Mouse (Mus musculus): ENCODE data around the gene Usp51.
"Not testable (repeated sequence)": the region's sequence is repeated elsewhere in the genome, so short reads cannot be mapped to it uniquely, and the experiment has no call there.

Usp51 gene

DNA sequence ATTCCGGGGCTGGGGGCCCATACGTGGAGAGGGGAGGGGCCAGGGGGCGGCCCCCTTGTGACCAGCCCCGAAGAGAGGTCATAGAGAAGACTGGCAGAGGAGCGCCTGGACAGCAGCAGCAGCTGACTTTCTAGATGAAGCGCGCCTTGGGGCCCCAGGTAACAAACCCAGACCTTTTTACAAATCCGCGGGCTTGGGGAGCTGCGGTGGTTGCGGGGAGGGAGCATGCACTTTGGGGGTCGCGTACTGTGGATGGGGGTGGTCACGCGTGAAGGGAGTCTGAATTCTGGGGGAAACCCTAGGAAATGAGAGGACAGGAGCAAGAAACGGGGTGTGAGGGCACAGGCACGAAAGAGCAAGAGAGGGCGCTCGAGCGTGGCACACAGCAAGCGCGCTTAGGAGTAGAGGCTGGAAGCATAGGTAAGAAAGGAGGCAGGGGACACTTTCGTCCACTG, at the start of gene Usp51:
Usp51 (plus strand) TSS at position 83 of the 455 bp plus-strand sequence.
- DNase-seq (ENCODE audit: low spot score in 2 of 2), result peak; percentile 11 to 19

DNA sequence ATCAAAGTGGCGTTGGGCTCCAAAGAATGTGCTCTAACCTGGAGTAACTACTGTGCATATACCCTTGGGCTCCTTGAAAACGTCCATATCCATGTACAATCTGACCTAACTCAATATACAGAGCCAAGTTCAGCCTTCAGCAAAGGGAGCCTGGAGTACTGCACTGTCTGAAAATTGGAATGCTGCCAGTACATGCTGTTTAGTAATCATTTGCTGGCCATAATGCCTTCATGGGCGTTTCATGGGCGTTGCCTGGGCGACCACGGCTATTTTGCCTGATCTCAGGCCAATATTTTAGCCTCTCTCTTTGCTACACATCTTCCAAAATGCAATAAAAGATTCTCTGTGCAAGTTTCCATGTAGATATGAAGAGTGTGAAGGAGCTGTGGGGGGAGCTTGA, 36.7 kb upstream of the Usp51 start:
- DNase-seq (ENCODE audit: low spot score in 2 of 2), result no peak

DNA sequence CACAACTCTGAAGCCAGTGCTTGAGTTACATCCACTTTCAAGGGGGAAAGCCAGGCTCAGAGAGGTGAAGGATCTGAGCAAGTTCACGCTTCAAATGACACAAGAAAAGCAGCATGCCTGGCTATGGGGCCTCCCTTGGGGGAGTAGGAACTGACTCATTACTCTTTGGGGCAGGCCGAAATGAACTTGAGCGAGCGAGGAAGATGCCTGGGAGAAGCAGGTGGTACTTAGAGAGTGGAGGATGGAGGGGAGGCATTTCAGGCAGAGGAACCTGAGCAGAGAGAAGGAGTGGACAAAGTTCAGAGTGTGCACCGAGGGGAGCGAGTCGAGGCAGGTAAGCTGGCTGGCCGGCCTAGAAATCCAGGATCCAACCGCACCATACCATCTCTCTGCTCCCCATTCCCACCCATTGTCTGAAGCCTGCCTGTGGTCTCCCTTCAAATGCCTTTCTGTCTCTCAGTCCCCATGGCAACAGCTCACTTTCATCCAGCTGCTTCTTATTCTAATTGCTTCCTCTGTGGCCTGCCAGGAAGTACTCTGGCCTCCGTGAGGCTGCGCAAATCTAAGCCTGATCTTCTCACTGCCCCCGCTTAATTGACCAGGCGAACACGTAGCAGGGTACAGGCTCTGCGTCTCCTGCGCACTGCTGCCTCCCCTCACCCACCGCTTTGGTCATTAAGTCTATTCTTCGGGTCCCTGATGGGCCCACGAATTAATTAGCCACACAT, 32.6 kb upstream of the Usp51 start:
- DNase-seq (ENCODE audit: low spot score in 2 of 2), result not testable (repeated sequence)

GRCm38 (mm10) chrX:152974204-152974661, 32.0 kb upstream of the Usp51 start:
- DNase-seq (ENCODE audit: low spot score in 2 of 2), result peak; percentile 17 to 32

DNA sequence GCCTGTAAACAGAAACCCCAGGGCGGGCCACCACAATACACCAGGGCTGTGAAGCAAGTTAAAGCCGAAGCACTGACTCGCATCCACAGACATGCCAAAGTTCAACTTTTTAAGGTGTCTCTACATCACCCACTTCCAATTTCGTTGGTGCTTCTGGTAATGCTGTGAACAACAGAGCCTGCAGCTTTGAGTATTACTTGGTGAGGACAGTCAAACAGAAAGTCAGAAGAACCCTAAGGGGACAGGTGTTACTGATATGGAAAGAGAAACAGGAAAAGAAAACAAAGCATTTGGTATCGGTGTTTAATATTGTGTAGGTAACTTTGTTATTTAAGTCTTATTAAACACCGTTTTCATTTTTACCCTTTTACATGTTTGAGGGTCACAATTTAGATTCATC, 29.7 kb upstream of the Usp51 start:
- no peak for DNase-seq (ENCODE audit: low spot score in 2 of 2)

- no peak for DNase-seq (ENCODE audit: low spot score in 2 of 2)
These were observed 21.3 kb upstream of the Usp51 start for GRCm38 (mm10) chrX:152985009-152985408.

DNA sequence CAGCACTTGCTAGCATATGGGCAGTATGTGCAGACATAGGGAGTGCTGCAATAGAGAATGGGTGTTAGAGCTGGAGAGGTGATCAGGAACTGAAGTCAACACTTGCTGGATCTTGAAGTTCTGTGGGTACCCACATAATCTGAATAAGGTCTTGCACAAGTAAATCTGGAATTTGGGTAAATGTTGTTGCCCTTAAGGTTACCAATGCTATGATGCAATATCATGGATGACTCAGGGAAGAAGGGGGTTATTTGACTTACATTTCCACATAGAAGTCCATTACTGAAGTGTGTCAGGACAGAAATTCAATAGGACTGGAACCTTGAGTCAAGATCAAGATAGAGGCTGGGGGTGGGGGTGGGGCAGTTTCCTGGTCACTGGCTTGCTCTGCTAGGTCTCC, 16.4 kb upstream of the Usp51 start:
- DNase-seq (ENCODE audit: low spot score in 2 of 2), result not testable (repeated sequence)

- not testable (repeated sequence) for DNase-seq (ENCODE audit: low spot score in 2 of 2)
These were observed 10.2 kb upstream of the Usp51 start for GRCm38 (mm10) chrX:152996105-152996504.

- DNase-seq (ENCODE audit: low spot score in 2 of 2), result peak; percentile 6 to 8
These were observed 884 bp downstream of the Usp51 start for GRCm38 (mm10) chrX:153007021-153007684.

DNA sequence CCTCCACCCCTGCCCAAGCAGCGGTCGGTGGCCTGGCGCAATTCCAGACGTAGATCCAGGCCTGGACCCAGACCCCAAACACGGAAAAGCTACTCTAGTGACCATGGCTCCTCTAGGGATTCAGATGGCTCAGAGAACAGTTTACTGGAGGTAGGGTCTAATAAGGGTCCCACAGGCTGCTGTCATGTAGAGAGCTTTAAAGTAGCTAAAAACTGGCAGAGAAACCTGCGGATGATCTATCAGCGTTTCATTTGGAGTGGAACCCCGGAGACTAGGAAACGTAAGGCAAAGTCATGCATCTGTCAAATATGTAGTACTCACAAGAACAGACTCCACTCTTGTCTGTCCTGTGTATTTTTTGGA, 1.4 kb downstream of the Usp51 start:
- no peak for DNase-seq (ENCODE audit: low spot score in 2 of 2)

DNA sequence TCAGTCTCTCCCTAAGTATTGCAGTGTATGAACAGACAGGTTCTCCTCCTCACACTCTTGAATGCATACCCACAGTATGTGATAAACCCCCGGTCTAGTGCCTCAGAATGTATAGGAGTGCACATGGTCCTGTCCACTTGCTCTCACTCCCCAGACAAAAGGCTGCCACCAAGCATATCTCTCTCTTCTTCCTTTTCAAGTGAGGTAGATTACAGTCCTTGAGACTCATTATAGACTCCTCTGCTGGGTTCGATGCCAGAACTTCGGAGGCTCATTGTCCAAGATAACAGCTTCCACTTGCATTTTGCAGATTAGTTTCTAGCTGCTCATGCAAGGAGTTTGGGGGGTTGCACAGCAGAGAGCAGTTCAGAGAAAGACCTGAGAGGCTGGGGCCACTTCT, 19.0 kb downstream of the Usp51 start:
- DNase-seq (ENCODE audit: low spot score in 2 of 2), result not testable (repeated sequence)

DNA sequence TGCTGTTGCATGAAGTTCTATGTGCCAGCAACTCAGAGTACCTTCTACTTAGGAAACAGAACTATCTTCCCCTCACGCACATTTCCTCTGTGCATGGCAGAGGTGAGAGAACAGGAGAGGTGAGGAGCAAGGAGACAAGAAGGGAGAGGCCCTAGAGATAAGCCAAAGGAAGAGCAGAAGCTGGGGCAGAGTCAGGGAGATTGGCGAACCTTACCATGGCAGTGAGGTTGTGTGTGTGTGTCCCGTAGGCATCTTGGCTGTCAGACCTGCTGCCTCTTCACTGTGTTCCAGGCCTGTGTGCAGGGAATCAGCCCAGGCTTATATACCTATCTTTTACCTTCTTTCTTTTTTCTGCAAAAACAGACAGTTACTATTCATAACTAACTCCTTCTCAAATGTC, 19.4 kb downstream of the Usp51 start:
- not testable (repeated sequence) for DNase-seq (ENCODE audit: low spot score in 2 of 2)

- not testable (repeated sequence) for DNase-seq (ENCODE audit: low spot score in 2 of 2)
These were observed 25.3 kb downstream of the Usp51 start for GRCm38 (mm10) chrX:153031547-153031946.

DNA sequence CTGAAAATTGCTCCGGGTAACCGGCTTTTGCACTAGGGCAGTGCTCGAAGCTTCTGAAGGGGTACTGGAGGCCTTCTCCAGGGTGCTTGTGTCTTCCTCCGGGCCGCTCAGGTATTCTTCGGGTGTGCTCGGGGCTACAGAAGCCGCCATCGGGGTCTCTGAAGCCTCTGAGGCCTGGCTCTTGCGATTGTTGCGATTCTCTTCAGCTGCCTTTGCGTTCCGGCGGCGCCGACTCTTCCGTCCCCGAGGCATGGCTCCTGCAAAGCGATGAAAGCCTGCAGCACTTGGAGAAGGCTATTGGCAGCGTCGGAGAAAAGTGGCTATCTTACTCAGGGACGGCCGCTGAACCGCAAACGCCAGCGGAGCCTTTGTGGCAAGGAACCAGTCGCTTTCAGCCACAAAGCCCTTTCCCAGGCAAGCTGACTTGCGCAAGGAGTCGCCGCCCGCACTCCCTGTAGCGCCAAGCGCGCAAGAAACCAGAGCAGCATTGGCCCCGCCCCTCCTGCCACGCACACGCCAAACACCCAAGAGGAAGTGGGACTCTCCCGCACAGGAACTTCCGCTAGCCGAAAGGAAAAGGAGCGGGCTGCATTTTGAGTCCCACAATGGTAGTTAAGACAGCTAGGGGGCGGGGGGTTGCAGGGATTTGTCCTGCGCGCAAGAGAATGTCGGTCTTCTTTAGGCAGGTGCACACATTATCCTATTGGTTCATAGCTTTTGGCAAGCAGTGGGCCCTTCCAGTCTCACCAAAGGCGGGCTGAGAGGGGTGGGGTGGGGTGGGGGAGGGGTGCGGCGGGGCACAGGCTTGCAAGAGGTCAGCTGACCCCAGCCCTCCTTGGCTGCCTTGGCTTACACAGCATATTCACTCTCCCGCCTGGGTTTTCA, 31.1 kb downstream of the Usp51 start, which contains the start of gene Mageh1:
Mageh1 (minus strand) TSS at position 489 of the 885 bp plus-strand sequence.
- DNase-seq (ENCODE audit: low spot score in 2 of 2), result peak; percentile 60 to 69

DNA sequence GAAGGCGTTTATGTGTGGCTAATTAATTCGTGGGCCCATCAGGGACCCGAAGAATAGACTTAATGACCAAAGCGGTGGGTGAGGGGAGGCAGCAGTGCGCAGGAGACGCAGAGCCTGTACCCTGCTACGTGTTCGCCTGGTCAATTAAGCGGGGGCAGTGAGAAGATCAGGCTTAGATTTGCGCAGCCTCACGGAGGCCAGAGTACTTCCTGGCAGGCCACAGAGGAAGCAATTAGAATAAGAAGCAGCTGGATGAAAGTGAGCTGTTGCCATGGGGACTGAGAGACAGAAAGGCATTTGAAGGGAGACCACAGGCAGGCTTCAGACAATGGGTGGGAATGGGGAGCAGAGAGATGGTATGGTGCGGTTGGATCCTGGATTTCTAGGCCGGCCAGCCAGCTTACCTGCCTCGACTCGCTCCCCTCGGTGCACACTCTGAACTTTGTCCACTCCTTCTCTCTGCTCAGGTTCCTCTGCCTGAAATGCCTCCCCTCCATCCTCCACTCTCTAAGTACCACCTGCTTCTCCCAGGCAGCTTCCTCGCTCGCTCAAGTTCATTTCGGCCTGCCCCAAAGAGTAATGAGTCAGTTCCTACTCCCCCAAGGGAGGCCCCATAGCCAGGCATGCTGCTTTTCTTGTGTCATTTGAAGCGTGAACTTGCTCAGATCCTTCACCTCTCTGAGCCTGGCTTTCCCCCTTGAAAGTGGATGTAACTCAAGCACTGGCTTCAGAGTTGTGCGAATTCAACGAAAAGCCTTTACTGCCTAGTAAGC, 31.9 kb downstream of the Usp51 start:
- DNase-seq (ENCODE audit: low spot score in 2 of 2), result not testable (repeated sequence)

Data from frontal cortex, postnatal 25 days (tissue).